Mouse (Mus musculus) megakaryocyte-erythroid progenitor cell, adult 5-6 weeks (primary cell): ENCODE measurements around the gene Klra7. TPM values are rescaled to one million over a fixed set of nuclear protein-coding genes. Genes with fewer than 3 reads are reported as not detected.
"Not testable (repeated sequence)": the region's sequence is repeated elsewhere in the genome, so short reads cannot be mapped to it uniquely, and the experiment has no call there.

Experiments used
- ATAC-seq: replicated peaks from 2 replicates; pipeline ENCODE4 v1.8.0; 2016; ENCODE audit warnings: mild to moderate bottlenecking, inconsistent platforms; ENCODE audit not compliant: severe bottlenecking, poor library complexity, low FRiP score, low TSS enrichment
- total RNA-seq, 2 experiments: library from RNA; stranded (forward) in 1 of 2; stranded (reverse) in 1 of 2; fragments of 200-1000, 215-1000 nt in 1 of 2; fragments of >200 nt in 1 of 2; fragmentation: Nextera tagmentation in 1 of 2; gene quantifications; 2 replicates each; pipeline ENCODE4 v1.2.3; 2014 to 2017

Klra7 gene
- total RNA-seq (2014; fragmentation: Nextera tagmentation): 0.82 TPM in 1 of 2 replicates, not detected in the other
- 2.7 and 8.2 TPM in 2 replicates for total RNA-seq (2017)

DNA sequence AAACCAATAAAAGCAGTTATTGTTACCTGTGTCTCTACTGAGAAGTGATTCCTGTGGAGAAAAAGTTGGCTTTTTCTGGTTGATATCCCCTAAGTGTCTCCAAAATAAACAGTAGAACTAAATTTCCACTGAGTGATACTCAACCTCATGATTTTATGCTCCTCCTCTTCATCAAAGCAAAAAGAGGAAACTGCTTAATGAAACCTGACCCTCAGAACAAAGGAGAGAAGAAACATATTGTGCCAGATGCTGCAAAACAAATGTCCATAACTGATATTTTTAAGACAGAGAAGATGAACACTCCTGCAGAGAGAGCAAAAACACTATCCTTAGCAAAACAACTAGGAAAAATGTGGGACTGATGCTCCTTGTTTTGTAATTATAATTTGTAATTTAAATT is at the start of gene Klra7:
Gene Klra7 (minus strand): TSS at position 101 of the 400 bp plus-strand sequence.
- no peak for ATAC-seq

GRCm38 (mm10) chr6:130281828-130282227 is 48.7 kb upstream of the Klra7 start, which contains the start of gene Klra10:
Gene Klra10 (minus strand): TSS chr6:130281928.
- ATAC-seq: not testable (repeated sequence)

DNA sequence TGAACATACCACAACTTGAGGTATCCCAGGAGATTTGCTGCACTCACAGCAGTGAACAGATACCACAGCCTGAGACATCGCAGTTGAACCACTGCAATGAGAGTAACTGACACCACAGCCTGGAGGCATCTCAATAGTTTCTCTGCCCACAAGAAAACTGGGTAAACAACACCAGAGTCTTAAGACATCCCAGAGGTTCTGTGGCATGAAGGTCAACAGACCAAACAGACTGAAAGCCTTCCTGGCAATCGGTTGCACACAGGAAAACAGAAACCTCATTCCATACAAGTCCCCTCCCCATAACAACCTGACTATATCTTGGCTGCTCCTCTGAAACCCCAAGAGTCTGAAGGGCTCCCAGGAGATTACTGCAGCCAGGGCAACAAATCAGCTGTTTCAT is 22.2 kb upstream of the Klra7 start:
- ATAC-seq: no peak

GRCm38 (mm10) chr6:130237536-130237935 is 4.4 kb upstream of the Klra7 start:
- no peak for ATAC-seq

DNA sequence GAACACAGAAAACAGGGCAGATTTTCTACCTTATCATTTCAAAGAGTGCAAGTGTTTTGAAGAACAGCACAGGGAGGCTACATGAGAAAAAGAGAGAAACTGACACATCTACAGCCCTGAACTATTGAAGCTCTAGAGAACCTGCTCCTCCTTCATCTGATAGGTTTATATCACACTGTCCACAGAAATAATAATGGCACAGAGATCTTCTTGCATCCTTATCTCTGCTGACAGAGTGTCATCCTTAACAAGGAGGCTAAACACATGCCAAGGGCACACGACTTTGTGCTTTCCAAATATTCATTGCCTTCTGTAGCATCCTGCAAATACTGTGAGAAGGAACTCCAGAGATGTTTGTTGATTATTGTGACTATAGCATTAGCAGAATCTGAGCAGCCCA is 3.5 kb upstream of the Klra7 start:
- peak; percentile 96 for ATAC-seq

DNA sequence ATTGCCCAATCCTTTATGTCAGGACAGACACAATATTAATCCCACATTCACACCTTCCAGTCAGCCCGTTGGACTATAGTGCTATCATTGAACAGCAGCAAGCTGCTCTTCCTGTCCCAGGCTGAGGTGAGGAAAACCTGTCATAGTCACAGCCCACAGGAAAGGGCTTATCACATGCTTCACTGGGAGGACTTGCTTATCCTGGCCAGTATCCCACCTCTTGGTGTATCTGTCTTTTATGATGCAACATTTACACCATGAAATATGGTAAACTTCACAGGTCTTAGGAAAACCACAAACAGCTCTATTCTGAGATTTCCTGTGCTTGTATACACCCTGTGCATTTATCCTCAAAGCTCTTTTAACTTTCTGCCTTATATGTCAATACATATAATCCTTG is 35.7 kb downstream of the Klra7 start:
- peak; percentile 89 for ATAC-seq

DNA sequence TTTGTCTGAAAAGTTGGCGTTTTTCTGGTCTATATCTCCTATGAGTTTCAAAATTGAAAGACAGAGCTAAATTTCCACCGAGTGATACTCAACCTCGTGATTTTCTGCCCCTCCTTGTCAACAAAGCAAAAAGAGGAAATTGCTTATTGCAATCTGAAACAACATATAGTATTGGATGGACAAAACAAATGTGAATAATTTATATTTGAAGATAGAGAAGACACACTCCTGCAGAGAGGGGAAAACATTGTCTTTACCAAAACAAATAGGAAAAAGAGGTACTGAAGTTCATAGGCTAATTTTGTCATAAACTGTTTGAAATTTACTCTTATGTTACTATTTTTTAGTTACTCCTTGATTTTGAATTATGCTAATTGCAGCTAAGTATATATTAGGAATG is 40.1 kb downstream of the Klra7 start, which contains the start of gene Klra9:
Gene Klra9 (minus strand): TSS at position 101 of the 400 bp plus-strand sequence.
- ATAC-seq: not testable (repeated sequence)

Other genes starting within 250 kb of the Klra7 start
- not detected in 2 replicates for gene Klra6, start 206.4 kb downstream of the Klra7 start, total RNA-seq (2014; fragmentation: Nextera tagmentation)
- not detected in 2 replicates for gene Klra6, start 206.4 kb downstream of the Klra7 start, total RNA-seq (2017)
- gene Klra4, start 166.1 kb downstream of the Klra7 start, total RNA-seq (2014; fragmentation: Nextera tagmentation): 0.49 TPM in 1 of 2 replicates, not detected in the other
- gene Klra4, start 166.1 kb downstream of the Klra7 start, total RNA-seq (2017): 3.0 TPM in 1 of 2 replicates, not detected in the other
- not detected in 2 replicates for gene Klra8, start 103.4 kb downstream of the Klra7 start, total RNA-seq (2014; fragmentation: Nextera tagmentation)
- gene Klra8, start 103.4 kb downstream of the Klra7 start, total RNA-seq (2017): 22.4 TPM in 1 of 2 replicates, not detected in the other
- 3.2 TPM in 1 of 2 replicates, not detected in the other for gene Klra9, start 40.2 kb downstream of the Klra7 start, total RNA-seq (2014; fragmentation: Nextera tagmentation)
- 0.61 and 4.1 TPM in 2 replicates for gene Klra9, start 40.2 kb downstream of the Klra7 start, total RNA-seq (2017)
- gene Klra10, start 48.6 kb upstream of the Klra7 start, total RNA-seq (2014; fragmentation: Nextera tagmentation): not detected in 2 replicates
- 1.4 and 10.1 TPM in 2 replicates for gene Klra10, start 48.6 kb upstream of the Klra7 start, total RNA-seq (2017)
- gene Klra3, start 104.3 kb upstream of the Klra7 start, total RNA-seq (2014; fragmentation: Nextera tagmentation): not detected in 2 replicates
- gene Klra3, start 104.3 kb upstream of the Klra7 start, total RNA-seq (2017): 2.5 TPM in 1 of 2 replicates, not detected in the other
- gene Klra1, start 153.6 kb upstream of the Klra7 start, total RNA-seq (2014; fragmentation: Nextera tagmentation): not detected in 2 replicates
- 1.6 and 1.9 TPM in 2 replicates for gene Klra1, start 153.6 kb upstream of the Klra7 start, total RNA-seq (2017)